Mouse (Mus musculus): ENCODE results near the gene Syne2. TPM values are rescaled to one million over a fixed set of nuclear protein-coding genes. Genes with fewer than 3 reads are reported as not detected.

Syne2 gene
- polyA plus RNA-seq, 1 experiment, result 28.0 TPM

Other genes with a start within 250 kb of the Syne2 start
- gene Ppp2r5e, start 221.9 kb upstream of the Syne2 start, polyA plus RNA-seq (2012; rRNA removed), result 35.9 and 40.9 TPM in 2 replicates
- 5.3 and 6.6 TPM in 2 replicates for gene Wdr89, start 148.6 kb upstream of the Syne2 start, polyA plus RNA-seq (2012; rRNA removed)
- 26.4 and 29.3 TPM in 2 replicates for gene Sgpp1, start 82.4 kb upstream of the Syne2 start, polyA plus RNA-seq (2012; rRNA removed)